Mouse (Mus musculus) stomach, postnatal 0 days (tissue): ENCODE results near the gene Gnaz. TPM values are rescaled to one million over a fixed set of nuclear protein-coding genes. Genes with fewer than 3 reads are reported as not detected.
A peak's percentile ranks its signal among the peaks of the same experiment; 100 is the strongest.

Experiments used
- ATAC-seq: fragments of 200-750 bp; cut with Nextera tagmentation; 2 replicates; pipeline ENCODE4 v1.8.0; 2017; ENCODE audit not compliant: low FRiP score, low TSS enrichment
- DNase-seq: peaks from one replicate; pipeline ENCODE4 v3.0.0-alpha.2; 2016; ENCODE audit warnings: low spot score
- H3K27ac ChIP-seq: fragments of 300-500 bp; sonication (generic); replicated peaks from 2 replicates; pipeline ENCODE4 v1.5.1; 2014; ENCODE audit warnings: mild to moderate bottlenecking, control low read depth
- H3K27me3 ChIP-seq: fragments of 300-500 bp; sonication (generic); 2 replicates; pipeline ENCODE4 v1.6.1; 2014; ENCODE audit warnings: low read length; ENCODE audit not compliant: control insufficient read depth, insufficient read depth
- H3K36me3 ChIP-seq: fragments of 300-500 bp; sonication (generic); 2 replicates; pipeline ENCODE4 v1.6.1; 2014; ENCODE audit warnings: low read length, mixed read lengths; ENCODE audit not compliant: control insufficient read depth, insufficient read depth
- H3K4me1 ChIP-seq: fragments of 300-500 bp; sonication (generic); replicated peaks from 2 replicates; pipeline ENCODE4 v1.6.1; 2014; ENCODE audit warnings: antibody characterized with exemption; ENCODE audit not compliant: control insufficient read depth, insufficient read depth
- H3K4me2 ChIP-seq: fragments of 300-500 bp; sonication (generic); replicated peaks from 2 replicates; pipeline ENCODE4 v1.6.1; 2014; ENCODE audit warnings: low read depth, mild to moderate bottlenecking, control low read depth, moderate library complexity
- H3K4me3 ChIP-seq: fragments of 300-500 bp; sonication (generic); 2 replicates; pipeline ENCODE4 v1.5.1; 2014; ENCODE audit warnings: low read depth, low read length, control low read depth
- H3K9ac ChIP-seq: fragments of 300-500 bp; sonication (generic); 2 replicates; pipeline ENCODE4 v1.6.1; 2014; ENCODE audit warnings: mild to moderate bottlenecking, low read length, control low read depth, mixed read lengths
- H3K9me3 ChIP-seq: fragments of 300-500 bp; sonication (generic); 2 replicates; pipeline ENCODE4 v1.6.1; 2016; ENCODE audit warnings: low read length; ENCODE audit not compliant: control insufficient read depth
- CTCF ChIP-seq: IDR thresholded peaks from 2 replicates; pipeline ENCODE4 v1.5.1; 2016; ENCODE audit warnings: antibody characterized with exemption, low read depth, mild to moderate bottlenecking, moderate library complexity
- EP300 ChIP-seq: optimal IDR thresholded peaks from 2 replicates; pipeline ENCODE3; 2016; ENCODE audit warnings: antibody characterized with exemption
- WGBS: fragments of 180-500 bp; shearing (Covaris S2); extraction: QIAGEN DNeasy Blood & Tissue Kit; methylation state at CpG from one replicate; pipeline ENCODE4 v1.1.7; 2014; 5-methylcytosine and 5-hydroxymethylcytosine counted together
- polyA plus RNA-seq: library from polyadenylated mRNA; unstranded; fragments of >200 nt; fragmentation: Nextera tagmentation; extraction: Ambion mirVana; gene quantifications from 2 replicates; pipeline ENCODE4 v1.2.1, GENCODE M21; 2015

Gene Gnaz
- polyA plus RNA-seq, 1 experiment from 2014 or later: 3.4 TPM

DNA sequence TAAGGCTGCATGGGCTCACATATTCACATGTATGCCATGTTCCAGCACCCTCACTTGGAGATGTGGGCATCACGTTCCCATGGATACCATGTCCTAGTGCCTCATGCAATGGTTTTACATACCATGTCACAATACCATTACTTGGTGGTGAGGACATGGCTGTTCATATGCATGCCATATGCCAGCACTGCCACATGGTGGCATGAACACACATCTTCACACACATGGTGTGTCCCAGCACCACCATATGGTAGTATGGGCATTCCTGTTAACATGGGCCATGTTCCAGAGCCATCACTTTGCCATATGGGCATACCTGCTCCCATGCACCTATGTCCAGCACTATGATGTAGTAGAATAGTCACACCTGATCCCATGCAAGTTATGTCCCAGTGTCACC is 26.2 kb upstream of the Gnaz start:
- H3K27me3 ChIP-seq: no peaks in the 10 kb centered on the region
- DNase-seq: no peak
- H3K9ac ChIP-seq: no peak overlapping the region
- no peak overlapping the region for H3K4me3 ChIP-seq
- no peaks in the 10 kb centered on the region for H3K36me3 ChIP-seq
- H3K9me3 ChIP-seq: no peaks in the 10 kb centered on the region
- no peaks in the 10 kb centered on the region for H3K4me1 ChIP-seq
- TF ChIP-seq EP300 (no peak), CTCF (peak; percentile 39)
- no peak overlapping the region for H3K27ac ChIP-seq
- no peak for ATAC-seq
- no peak overlapping the region for H3K4me2 ChIP-seq
- 89% methylated on average over 1 of the region's 1 CpGs for WGBS

DNA sequence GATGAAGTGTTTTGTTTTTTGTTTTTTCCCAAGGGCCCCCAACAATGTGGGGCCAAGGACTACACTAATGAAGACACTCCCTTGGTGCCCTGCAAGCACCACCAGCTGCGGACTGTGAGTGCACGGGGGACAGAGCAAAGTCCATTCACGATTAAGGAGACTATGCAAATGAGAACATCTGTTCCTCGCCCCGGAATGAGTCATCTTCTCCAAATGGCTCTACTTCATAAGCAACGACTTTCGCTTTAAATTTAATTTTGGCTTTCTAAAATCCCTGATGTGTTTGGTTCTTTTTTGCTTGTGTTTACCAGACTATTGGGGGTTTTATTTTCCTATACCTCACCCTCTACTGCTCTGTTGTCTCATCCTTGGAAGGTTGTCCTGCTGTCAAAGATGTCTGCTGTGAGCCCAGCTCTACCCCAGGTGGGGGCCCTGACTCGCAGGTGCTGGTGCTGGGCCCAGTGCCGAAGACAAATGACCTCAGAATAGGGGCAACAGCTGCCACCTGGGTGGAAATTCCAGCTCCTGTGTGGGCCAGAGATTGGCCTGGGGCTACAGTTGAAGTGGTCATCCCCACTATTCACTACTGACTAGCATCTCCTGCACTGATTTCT is 14.0 kb upstream of the Gnaz start:
- no peak overlapping the region for H3K9ac ChIP-seq
- no peaks in the 10 kb centered on the region for H3K27me3 ChIP-seq
- H3K9me3 ChIP-seq: no peaks in the 10 kb centered on the region
- H3K4me1 ChIP-seq: no peaks in the 10 kb centered on the region
- DNase-seq (no peak), ATAC-seq (no peak)
- TF ChIP-seq EP300 (no peak), CTCF (no peak)
- no peak overlapping the region for H3K4me3 ChIP-seq
- no peaks in the 10 kb centered on the region for H3K36me3 ChIP-seq
- WGBS: 29% methylated on average over 9 of the region's 9 CpGs
- H3K4me2 ChIP-seq: no peak overlapping the region
- H3K27ac ChIP-seq: no peak overlapping the region

DNA sequence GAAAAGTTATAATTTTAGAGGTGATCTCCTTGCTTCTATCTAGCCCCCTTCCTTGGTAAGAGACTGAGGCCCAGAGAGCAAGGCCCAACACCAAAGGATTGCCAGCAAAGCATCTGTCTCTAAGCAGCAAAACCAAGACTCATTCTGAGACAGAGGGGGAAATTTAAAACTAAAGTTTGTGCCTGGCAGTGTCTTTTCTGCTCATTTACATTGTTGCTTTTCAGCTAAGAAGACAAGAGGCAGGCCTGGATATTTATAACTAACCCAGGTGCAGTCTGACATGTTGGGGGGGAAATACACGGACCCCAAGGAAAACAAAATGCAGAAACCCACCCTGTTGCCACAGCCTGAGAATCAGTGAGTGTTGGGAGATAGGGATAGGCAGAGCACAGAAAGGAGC is 2.6 kb upstream of the Gnaz start:
- WGBS: 66% methylated on average over 1 of the region's 1 CpGs
- no peaks in the 10 kb centered on the region for H3K27me3 ChIP-seq
- no peaks in the 10 kb centered on the region for H3K36me3 ChIP-seq
- TF ChIP-seq CTCF (no peak), EP300 (no peak)
- DNase-seq (no peak), ATAC-seq (no peak)
- no peak overlapping the region for H3K4me2 ChIP-seq
- no peak overlapping the region for H3K27ac ChIP-seq
- no peak overlapping the region for H3K4me3 ChIP-seq
- H3K9me3 ChIP-seq: no peaks in the 10 kb centered on the region
- H3K9ac ChIP-seq: no peak overlapping the region
- no peaks in the 10 kb centered on the region for H3K4me1 ChIP-seq

DNA sequence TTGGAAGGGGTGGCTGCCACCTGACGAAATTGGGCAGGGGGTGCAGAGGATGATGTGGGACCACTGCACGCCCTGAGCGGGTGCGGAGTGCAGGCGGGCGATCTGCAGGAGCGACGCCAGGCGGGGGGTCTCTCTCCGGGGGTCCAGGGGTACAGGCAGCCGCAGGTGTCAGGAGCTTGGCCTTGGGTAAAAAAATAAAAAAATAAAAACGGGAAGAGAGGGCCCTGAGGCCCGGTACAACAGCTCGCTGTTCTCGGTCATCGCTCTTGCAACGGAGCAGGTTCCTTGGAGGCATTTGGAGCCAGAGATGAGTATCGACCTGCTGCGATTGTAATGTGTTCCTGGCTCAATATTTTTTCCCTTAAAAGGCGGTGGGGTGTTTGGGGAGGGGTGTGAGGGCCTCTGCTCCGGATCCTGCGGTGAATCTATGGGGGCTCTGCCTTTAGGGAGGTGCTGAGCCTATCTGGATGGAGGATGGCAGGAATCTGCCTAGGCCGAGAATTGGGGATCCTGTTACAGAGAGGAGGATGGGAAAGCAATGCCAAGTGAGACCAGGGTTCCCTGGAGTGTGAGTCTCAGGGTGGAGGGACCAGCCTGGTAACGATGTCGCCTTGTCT is 782 bp downstream of the Gnaz start:
- no peaks in the 10 kb centered on the region for H3K9me3 ChIP-seq
- H3K27me3 ChIP-seq: no peaks in the 10 kb centered on the region
- peak overlapping the region; percentile 55 for H3K9ac ChIP-seq
- DNase-seq (no peak), ATAC-seq (peak; percentile 28; the same call in 1 of the 2 replicates)
- 8% methylated on average over 25 of the region's 25 CpGs for WGBS
- peak overlapping the region; percentile 96 for H3K4me2 ChIP-seq
- no peaks in the 10 kb centered on the region for H3K36me3 ChIP-seq
- H3K4me3 ChIP-seq: peak overlapping the region; percentile 62
- no peak for TF ChIP-seq CTCF
- no peak for TF ChIP-seq EP300
- H3K27ac ChIP-seq: no peak overlapping the region
- no peaks in the 10 kb centered on the region for H3K4me1 ChIP-seq

DNA sequence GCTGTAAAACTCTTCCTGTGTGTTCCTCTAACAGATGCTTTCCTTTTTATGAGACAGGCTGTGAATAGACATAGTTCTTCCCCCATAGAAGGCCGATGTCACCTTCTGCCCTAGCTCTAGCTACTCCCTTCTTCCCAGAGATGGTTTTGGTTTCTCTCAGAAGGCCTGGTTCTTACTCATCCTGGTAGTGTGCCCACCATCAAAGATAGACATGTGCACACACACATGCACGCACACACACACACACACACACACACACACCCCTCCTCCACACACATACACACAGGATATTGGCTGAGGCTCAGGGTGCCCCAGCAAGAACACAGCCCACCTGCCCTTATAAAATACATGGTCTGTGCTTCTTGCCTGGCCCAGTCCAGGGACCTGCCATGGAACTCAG is 2.3 kb downstream of the Gnaz start:
- H3K27me3 ChIP-seq: no peaks in the 10 kb centered on the region
- H3K9me3 ChIP-seq: no peaks in the 10 kb centered on the region
- DNase-seq: no peak
- H3K36me3 ChIP-seq: no peaks in the 10 kb centered on the region
- WGBS: 88% methylated on average over 2 of the region's 2 CpGs
- no peak overlapping the region for H3K27ac ChIP-seq
- H3K9ac ChIP-seq: no peak overlapping the region
- no peak for ATAC-seq
- no peak overlapping the region for H3K4me3 ChIP-seq
- H3K4me1 ChIP-seq: no peaks in the 10 kb centered on the region
- no peak overlapping the region for H3K4me2 ChIP-seq
- TF ChIP-seq CTCF (no peak), EP300 (no peak)

DNA sequence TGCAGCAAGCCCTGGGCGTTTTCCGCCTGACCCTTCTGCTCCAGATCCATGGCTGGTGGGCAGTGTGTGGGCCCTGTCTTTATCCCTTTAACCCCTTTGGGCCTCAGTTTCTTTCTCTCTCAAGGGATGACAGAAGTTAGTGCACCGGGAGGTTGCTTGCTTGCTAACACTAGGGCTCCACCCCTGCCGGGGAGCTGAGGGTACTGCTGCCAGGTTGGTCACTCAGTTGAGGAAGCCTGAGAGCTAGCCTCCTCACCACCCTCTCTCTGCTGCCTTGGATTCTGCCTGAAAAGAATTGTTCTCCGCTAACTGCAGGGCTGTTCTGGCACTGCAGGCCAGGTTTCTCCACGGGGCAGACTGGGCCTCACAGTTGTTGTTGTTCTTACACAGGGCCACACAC is 6.0 kb downstream of the Gnaz start:
- Histone ChIP-seq H3K36me3 (no peaks in the 10 kb centered on the region), H3K27ac (no peak overlapping the region), H3K9me3 (no peaks in the 10 kb centered on the region), H3K4me2 (no peak overlapping the region), H3K9ac (no peak overlapping the region), H3K4me3 (no peak overlapping the region), H3K27me3 (no peaks in the 10 kb centered on the region), H3K4me1 (no peaks in the 10 kb centered on the region)
- peak; percentile 16; the same call in 1 of the 2 replicates for TF ChIP-seq CTCF
- no peak for TF ChIP-seq EP300
- no peak for DNase-seq
- no peak for ATAC-seq
- WGBS: 72% methylated on average over 6 of the region's 6 CpGs
